Comparison of ENCODE assay signal across 1 mouse cellular context in the genomic region with DNA sequence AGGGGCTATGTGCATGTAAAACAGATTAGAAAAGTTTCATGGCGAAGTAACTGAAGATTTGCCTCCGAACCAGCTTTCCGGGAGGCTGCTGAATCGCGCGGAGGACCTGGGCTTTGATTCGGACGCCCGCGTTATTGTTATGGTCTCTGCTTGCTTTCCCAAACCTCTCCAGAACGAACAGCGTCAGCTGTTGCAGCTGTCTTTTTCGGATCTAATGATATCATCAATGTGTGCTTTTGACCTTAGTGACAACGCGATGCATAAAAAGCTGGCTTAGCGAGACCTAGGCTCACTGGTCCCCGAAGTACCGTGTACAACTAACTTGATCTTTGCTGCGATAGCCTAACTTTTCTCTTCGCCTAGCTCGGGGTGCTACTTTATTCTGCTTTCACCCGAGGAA.
A peak's percentile ranks its signal among the peaks of the same experiment; 100 is the strongest.
TF ChIP-seq lines count a peak whose summit lies in the region.

No protein-coding gene starts in this region.

TF ChIP-seq in CH12.LX, 34 proteins besides CTCF, POLR2A, EP300 and RAD21:
- TF ChIP-seq CHD1 (IDR thresholded peaks at IDR 0.05; ENCODE audit: low read depth, low read length): no peak
- TF ChIP-seq SIN3A (IDR thresholded peaks at IDR 0.05; ENCODE audit: low read length): peak; percentile 30; the same call in 1 of the 2 replicates
